Mouse (Mus musculus): ENCODE data around the gene Auh. TPM values are rescaled to one million over a fixed set of nuclear protein-coding genes. Genes with fewer than 3 reads are reported as not detected.

The Auh gene
- polyA plus RNA-seq, 1 experiment from 2014 or later: 35.0 TPM

GRCm38 (mm10) chr13:52942876-52943388 is 13.5 kb upstream of the Auh start:
- no peaks in the 10 kb centered on the region for H3K4me1 ChIP-seq (ENCODE audit: control insufficient read depth, insufficient read depth, low read length)
- H3K27ac ChIP-seq (ENCODE audit: low read depth, low read length): no peak overlapping the region
- no peak for DNase-seq (ENCODE audit: low spot score)
- no peak overlapping the region for H3K9ac ChIP-seq (ENCODE audit: low read length)
- H3K4me3 ChIP-seq (ENCODE audit: low read depth, low read length): no peak overlapping the region
- H3K36me3 ChIP-seq (ENCODE audit: control insufficient read depth, insufficient read depth, low read length): no peaks in the 10 kb centered on the region
- ATAC-seq (ENCODE audit: insufficient read depth, low FRiP score, low TSS enrichment): no peak
- H3K27me3 ChIP-seq (ENCODE audit: control insufficient read depth, insufficient read depth, low read length): no peaks in the 10 kb centered on the region
- 68% methylated on average over 1 of the region's 1 CpGs for WGBS
- no peak overlapping the region for H3K4me2 ChIP-seq (ENCODE audit: low read depth)
- H3K9me3 ChIP-seq (ENCODE audit: control insufficient read depth, low read length): no peaks in the 10 kb centered on the region

- Histone ChIP-seq H3K9me3 (ENCODE audit: control insufficient read depth, low read length) (no peaks in the 10 kb centered on the region), H3K4me2 (ENCODE audit: low read depth) (no peak overlapping the region), H3K9ac (ENCODE audit: low read length) (no peak overlapping the region), H3K27me3 (ENCODE audit: control insufficient read depth, insufficient read depth, low read length) (no peaks in the 10 kb centered on the region), H3K4me3 (ENCODE audit: low read depth, low read length) (no peak overlapping the region), H3K4me1 (ENCODE audit: control insufficient read depth, insufficient read depth, low read length) (no peaks in the 10 kb centered on the region), H3K27ac (ENCODE audit: low read depth, low read length) (no peak overlapping the region), H3K36me3 (ENCODE audit: control insufficient read depth, insufficient read depth, low read length) (no peaks in the 10 kb centered on the region)
- WGBS: 79% methylated on average over 7 of the region's 7 CpGs
- DNase-seq (ENCODE audit: low spot score): no peak
- ATAC-seq (ENCODE audit: insufficient read depth, low FRiP score, low TSS enrichment): no peak
These were observed 11.5 kb upstream of the Auh start for GRCm38 (mm10) chr13:52940956-52941355.

- Histone ChIP-seq H3K36me3 (ENCODE audit: control insufficient read depth, insufficient read depth, low read length) (no peaks in the 10 kb centered on the region), H3K4me1 (ENCODE audit: control insufficient read depth, insufficient read depth, low read length) (0 out of 2 replicates have a peak, but pooled peaks cover 3% of the 10 kb centered on the region), H3K4me3 (ENCODE audit: low read depth, low read length) (no peak overlapping the region), H3K27ac (ENCODE audit: low read depth, low read length) (no peak overlapping the region), H3K9ac (ENCODE audit: low read length) (no peak overlapping the region), H3K27me3 (ENCODE audit: control insufficient read depth, insufficient read depth, low read length) (no peaks in the 10 kb centered on the region), H3K9me3 (ENCODE audit: control insufficient read depth, low read length) (no peaks in the 10 kb centered on the region), H3K4me2 (ENCODE audit: low read depth) (no peak overlapping the region)
- WGBS: 62% methylated on average over 10 of the region's 10 CpGs
- no peak for ATAC-seq (ENCODE audit: insufficient read depth, low FRiP score, low TSS enrichment)
- no peak for DNase-seq (ENCODE audit: low spot score)
These were observed 1.1 kb upstream of the Auh start for GRCm38 (mm10) chr13:52930582-52930981.

GRCm38 (mm10) chr13:52928392-52928791 is 1.1 kb downstream of the Auh start:
- Histone ChIP-seq H3K36me3 (ENCODE audit: control insufficient read depth, insufficient read depth, low read length) (no peaks in the 10 kb centered on the region), H3K27ac (ENCODE audit: low read depth, low read length) (no peak overlapping the region), H3K27me3 (ENCODE audit: control insufficient read depth, insufficient read depth, low read length) (no peaks in the 10 kb centered on the region), H3K4me1 (ENCODE audit: control insufficient read depth, insufficient read depth, low read length) (0 out of 2 replicates have a peak, but pooled peaks cover 3% of the 10 kb centered on the region), H3K4me2 (ENCODE audit: low read depth) (peak overlapping the region; percentile 42), H3K9ac (ENCODE audit: low read length) (no peak overlapping the region), H3K4me3 (ENCODE audit: low read depth, low read length) (peak overlapping the region; percentile 78; the same call in 1 of the 2 replicates), H3K9me3 (ENCODE audit: control insufficient read depth, low read length) (no peaks in the 10 kb centered on the region)
- WGBS: 76% methylated on average over 9 of the region's 9 CpGs
- ATAC-seq (ENCODE audit: insufficient read depth, low FRiP score, low TSS enrichment) (no peak), DNase-seq (ENCODE audit: low spot score) (no peak)

- ATAC-seq (ENCODE audit: insufficient read depth, low FRiP score, low TSS enrichment): no peak
- 82% methylated on average over 5 of the region's 5 CpGs for WGBS
These were observed 5.0 kb downstream of the Auh start for GRCm38 (mm10) chr13:52924457-52924856.

GRCm38 (mm10) chr13:52921966-52922365 is 7.5 kb downstream of the Auh start:
- ATAC-seq (ENCODE audit: insufficient read depth, low FRiP score, low TSS enrichment) (no peak), DNase-seq (ENCODE audit: low spot score) (no peak)
- 89% methylated on average over 8 of the region's 8 CpGs for WGBS
- Histone ChIP-seq H3K27ac (ENCODE audit: low read depth, low read length) (no peak overlapping the region), H3K9ac (ENCODE audit: low read length) (no peak overlapping the region), H3K27me3 (ENCODE audit: control insufficient read depth, insufficient read depth, low read length) (no peaks in the 10 kb centered on the region), H3K4me3 (ENCODE audit: low read depth, low read length) (no peak overlapping the region), H3K4me2 (ENCODE audit: low read depth) (no peak overlapping the region), H3K9me3 (ENCODE audit: control insufficient read depth, low read length) (no peaks in the 10 kb centered on the region), H3K4me1 (ENCODE audit: control insufficient read depth, insufficient read depth, low read length) (no peaks in the 10 kb centered on the region), H3K36me3 (ENCODE audit: control insufficient read depth, insufficient read depth, low read length) (no peaks in the 10 kb centered on the region)

More at GRCm38 (mm10) chr13:52924457-52924856, 5.0 kb downstream of the Auh start:
- no peak overlapping the region for H3K4me2 ChIP-seq (ENCODE audit: low read depth)
- no peaks in the 10 kb centered on the region for H3K36me3 ChIP-seq (ENCODE audit: control insufficient read depth, insufficient read depth, low read length)
- 0 out of 2 replicates have a peak, but pooled peaks cover 3% of the 10 kb centered on the region for H3K4me1 ChIP-seq (ENCODE audit: control insufficient read depth, insufficient read depth, low read length)
- no peaks in the 10 kb centered on the region for H3K9me3 ChIP-seq (ENCODE audit: control insufficient read depth, low read length)
- H3K27ac ChIP-seq (ENCODE audit: low read depth, low read length): no peak overlapping the region
- H3K4me3 ChIP-seq (ENCODE audit: low read depth, low read length): no peak overlapping the region
- H3K9ac ChIP-seq (ENCODE audit: low read length): no peak overlapping the region
- DNase-seq (ENCODE audit: low spot score): no peak
- no peaks in the 10 kb centered on the region for H3K27me3 ChIP-seq (ENCODE audit: control insufficient read depth, insufficient read depth, low read length)

- no peaks in the 10 kb centered on the region for H3K9me3 ChIP-seq (ENCODE audit: control insufficient read depth, low read length)
These were observed 8.2 kb downstream of the Auh start for GRCm38 (mm10) chr13:52921065-52921825.

GRCm38 (mm10) chr13:52919790-52920352 is 9.6 kb downstream of the Auh start:
- Histone ChIP-seq H3K4me3 (ENCODE audit: low read depth, low read length) (no peak overlapping the region), H3K4me1 (ENCODE audit: control insufficient read depth, insufficient read depth, low read length) (peaks cover 3% of the 10 kb centered on the region; the same call in 1 of the 2 replicates), H3K9me3 (ENCODE audit: control insufficient read depth, low read length) (no peaks in the 10 kb centered on the region), H3K27me3 (ENCODE audit: control insufficient read depth, insufficient read depth, low read length) (no peaks in the 10 kb centered on the region), H3K9ac (ENCODE audit: low read length) (no peak overlapping the region), H3K27ac (ENCODE audit: low read depth, low read length) (no peak overlapping the region), H3K4me2 (ENCODE audit: low read depth) (no peak overlapping the region), H3K36me3 (ENCODE audit: control insufficient read depth, insufficient read depth, low read length) (no peaks in the 10 kb centered on the region)
- ATAC-seq (ENCODE audit: insufficient read depth, low FRiP score, low TSS enrichment) (no peak), DNase-seq (ENCODE audit: low spot score) (no peak)
- 83% methylated on average over 10 of the region's 10 CpGs for WGBS

More at GRCm38 (mm10) chr13:52921065-52921825, 8.2 kb downstream of the Auh start:
- WGBS: 78% methylated on average over 7 of the region's 7 CpGs
- H3K27ac ChIP-seq (ENCODE audit: low read depth, low read length): no peak overlapping the region
- H3K4me3 ChIP-seq (ENCODE audit: low read depth, low read length): no peak overlapping the region
- H3K9ac ChIP-seq (ENCODE audit: low read length): no peak overlapping the region
- no peaks in the 10 kb centered on the region for H3K4me1 ChIP-seq (ENCODE audit: control insufficient read depth, insufficient read depth, low read length)
- no peaks in the 10 kb centered on the region for H3K27me3 ChIP-seq (ENCODE audit: control insufficient read depth, insufficient read depth, low read length)
- no peaks in the 10 kb centered on the region for H3K36me3 ChIP-seq (ENCODE audit: control insufficient read depth, insufficient read depth, low read length)
- ATAC-seq (ENCODE audit: insufficient read depth, low FRiP score, low TSS enrichment) (no peak), DNase-seq (ENCODE audit: low spot score) (no peak)
- no peak overlapping the region for H3K4me2 ChIP-seq (ENCODE audit: low read depth)

Measured in neural tube, embryonic 11.5 days (tissue).